Mouse (Mus musculus) heart, adult 2 months (tissue): ENCODE measurements around the gene Kcnb1. TPM values are rescaled to one million over a fixed set of nuclear protein-coding genes. Genes with fewer than 3 reads are reported as not detected.
A peak's percentile ranks its signal among the peaks of the same experiment; 100 is the strongest.

Source experiments
- DNase-seq, 2 experiments: peaks; one replicate each; pipeline ENCODE4 v3.0.0; 2021
- H3K27ac ChIP-seq: fragments of 200-600 bp; 2 replicates; pipeline ENCODE4 v1.8.1; 2022
- H3K27me3 ChIP-seq: fragments of 200-500 bp; 2 replicates; pipeline ENCODE4 v1.6.1; 2012; ENCODE audit warnings: mild to moderate bottlenecking, low read length, inconsistent platforms, mixed read lengths; ENCODE audit not compliant: control insufficient read depth, insufficient read depth
- H3K36me3 ChIP-seq: fragments of 200-500 bp; 2 replicates; pipeline ENCODE4 v1.6.1; 2012; ENCODE audit warnings: low read length, inconsistent platforms; ENCODE audit not compliant: control insufficient read depth, insufficient read depth
- H3K4me1 ChIP-seq: fragments of 200-500 bp; 2 replicates; pipeline ENCODE4 v1.6.1; 2011; ENCODE audit warnings: low read length; ENCODE audit not compliant: control insufficient read depth, insufficient read depth
- H3K4me3 ChIP-seq: fragments of 200-600 bp; 2 replicates; pipeline ENCODE4 v1.8.1; 2022
- H3K79me2 ChIP-seq: fragments of 200-500 bp; replicated peaks from 2 replicates; pipeline ENCODE4 v1.6.1; 2012; ENCODE audit warnings: mild to moderate bottlenecking, inconsistent platforms, low read length, moderate library complexity, mixed read lengths; ENCODE audit not compliant: control insufficient read depth, insufficient read depth
- H3K9ac ChIP-seq: fragments of 200-500 bp; 2 replicates; pipeline ENCODE4 v1.6.1; 2012; ENCODE audit warnings: low read depth, mild to moderate bottlenecking, control low read depth, inconsistent platforms, low read length, mixed read lengths
- CTCF ChIP-seq: fragments of 200-600 bp; IDR thresholded peaks from 2 replicates; pipeline ENCODE4 v1.8.1; 2022; ENCODE audit warnings: antibody characterized with exemption, mild to moderate bottlenecking, moderate library complexity
- EP300 ChIP-seq: fragments of 200-500 bp; IDR thresholded peaks from 2 replicates; pipeline ENCODE4 v1.6.1; 2011; ENCODE audit warnings: low read depth, low read length, control low read depth; ENCODE audit not compliant: insufficient read depth
- POLR2A ChIP-seq: fragments of 200-500 bp; IDR thresholded peaks from 2 replicates; pipeline ENCODE4 v1.6.1; 2011; ENCODE audit warnings: mild to moderate bottlenecking, low read depth, low read length, control low read depth; ENCODE audit not compliant: insufficient read depth
- WGBS: fragments of 180-500 bp; shearing (Covaris S2); methylation state at CpG from one replicate; pipeline ENCODE4 v1.1.7; 2018; 5-methylcytosine and 5-hydroxymethylcytosine counted together
- intact Hi-C: fragments of 180-260 bp; cut with DNase I; formaldehyde crosslinking; loops from one replicate; pipeline ENCODE4 v1.15.1; 2025
- long read RNA-seq: library from polyadenylated mRNA; stranded (forward); transcript quantifications from one replicate; pipeline ENCODE4 v2.0.0, GENCODE M21; 2021
- polyA plus RNA-seq: library from polyadenylated mRNA; depleted of rRNA; stranded (reverse); fragments of >200 nt; gene quantifications from 2 replicates; pipeline ENCODE4 v1.2.3, GENCODE M21; 2012; rRNA removed
- total RNA-seq, 2 experiments: library from RNA; stranded (reverse); gene quantifications; 2 replicates each; pipeline ENCODE4 v1.2.3; 2021

The Kcnb1 gene
- total RNA-seq (10 to 100 TPM; 32.8 to 38.8 TPM), polyA plus RNA-seq (17.2 and 19.2 TPM in 2 replicates)
- long read RNA-seq, full-length matches to known transcripts = 6 of 23 reads
- long read RNA-seq, partial matches to known transcripts = 1 of 23 reads
- long read RNA-seq, other reads (novel, unspliced or antisense) = 16 of 23 reads

- WGBS = 1% methylated on average over 41 of the region's 41 CpGs
- no peaks in the 10 kb centered on the region for H3K27me3 ChIP-seq
- peak within 1 kb of the TSS; percentile 64 for H3K4me3 ChIP-seq
- TF ChIP-seq EP300 (0 out of 2 replicates have a peak, but pooled peaks have one; percentile 6), POLR2A (no peak), CTCF (peak; percentile 80)
- intact Hi-C loops = loop anchor here (2.0 kb wide), 1 partner anchor 23 kb away; no protein-coding TSS in a partner anchor
- peaks cover 16% of the 10 kb centered on the region for H3K4me1 ChIP-seq
- peak; percentile 81 to 87 for DNase-seq
- peak within 1 kb of the TSS; percentile 81 for H3K27ac ChIP-seq
- peak within 1 kb of the TSS; percentile 69 for H3K9ac ChIP-seq
- H3K36me3 ChIP-seq = peaks cover 3% of the 10 kb centered on the region; the same call in 1 of the 2 replicates
- no peaks in the 10 kb centered on the region for H3K79me2 ChIP-seq
These were observed at the start of gene Kcnb1 for GRCm38 (mm10) chr2:167190076-167190399. TSS of gene Kcnb1 (minus strand) at chr2:167190155.

- Histone ChIP-seq H3K4me1 (peaks cover 2% of the 10 kb centered on the region; the same call in 1 of the 2 replicates), H3K4me3 (peak overlapping the region; percentile 33; the same call in 1 of the 2 replicates), H3K9ac (0 out of 2 replicates have a peak overlapping the region, but pooled peaks have one; percentile 9), H3K79me2 (no peaks in the 10 kb centered on the region), H3K27ac (peak overlapping the region; percentile 73), H3K36me3 (no peaks in the 10 kb centered on the region), H3K27me3 (no peaks in the 10 kb centered on the region; the same call in 1 of the 2 replicates)
- intact Hi-C loops = no loop called here
- 54% methylated on average over 12 of the region's 12 CpGs for WGBS
- TF ChIP-seq EP300 (no peak), POLR2A (no peak), CTCF (no peak)
- peak in 1 of 2 experiments; percentile 28 for DNase-seq
These were observed 49.3 kb upstream of the Kcnb1 start for GRCm38 (mm10) chr2:167239262-167239661.

- DNase-seq = no peak
- Histone ChIP-seq H3K27ac (peak overlapping the region; percentile 70), H3K9ac (no peak overlapping the region), H3K79me2 (no peaks in the 10 kb centered on the region), H3K36me3 (no peaks in the 10 kb centered on the region), H3K4me3 (no peak overlapping the region), H3K4me1 (peaks cover 5% of the 10 kb centered on the region; the same call in 1 of the 2 replicates), H3K27me3 (no peaks in the 10 kb centered on the region; the same call in 1 of the 2 replicates)
- WGBS = 76% methylated on average over 9 of the region's 9 CpGs
- TF ChIP-seq POLR2A (no peak), EP300 (no peak), CTCF (peak; percentile 39)
- intact Hi-C loops = no loop called here
These were observed 47.3 kb upstream of the Kcnb1 start for GRCm38 (mm10) chr2:167237224-167237623.

GRCm38 (mm10) chr2:167236174-167236573 lies 46.2 kb upstream of the Kcnb1 start:
- H3K27me3 ChIP-seq = no peaks in the 10 kb centered on the region; the same call in 1 of the 2 replicates
- no peak overlapping the region for H3K9ac ChIP-seq
- TF ChIP-seq EP300 (no peak), CTCF (no peak), POLR2A (no peak)
- 85% methylated on average over 4 of the region's 4 CpGs for WGBS
- peaks cover 11% of the 10 kb centered on the region for H3K4me1 ChIP-seq
- no peak overlapping the region for H3K4me3 ChIP-seq
- intact Hi-C loops = no loop called here
- H3K36me3 ChIP-seq = no peaks in the 10 kb centered on the region
- H3K27ac ChIP-seq = peak overlapping the region; percentile 70
- no peak for DNase-seq
- no peaks in the 10 kb centered on the region for H3K79me2 ChIP-seq

- no peak overlapping the region for H3K9ac ChIP-seq
- H3K36me3 ChIP-seq = no peaks in the 10 kb centered on the region
- intact Hi-C loops = no loop called here
- TF ChIP-seq CTCF (no peak), POLR2A (peak; percentile 44; the same call in 1 of the 2 replicates), EP300 (peak; percentile 44; the same call in 1 of the 2 replicates)
- peaks cover 11% of the 10 kb centered on the region for H3K4me1 ChIP-seq
- 34% methylated on average over 17 of the region's 17 CpGs for WGBS
- H3K4me3 ChIP-seq = no peak overlapping the region
- DNase-seq = peak; percentile 61 to 84
- no peaks in the 10 kb centered on the region for H3K79me2 ChIP-seq
- H3K27me3 ChIP-seq = no peaks in the 10 kb centered on the region; the same call in 1 of the 2 replicates
- H3K27ac ChIP-seq = peak overlapping the region; percentile 70
These were observed 45.5 kb upstream of the Kcnb1 start for GRCm38 (mm10) chr2:167235338-167236018.

GRCm38 (mm10) chr2:167233771-167234170 lies 43.8 kb upstream of the Kcnb1 start:
- no peak for TF ChIP-seq POLR2A
- no peak for TF ChIP-seq EP300
- no peak for TF ChIP-seq CTCF
- Histone ChIP-seq H3K27ac (peak overlapping the region; percentile 69), H3K4me1 (peaks cover 11% of the 10 kb centered on the region), H3K9ac (no peak overlapping the region), H3K27me3 (no peaks in the 10 kb centered on the region), H3K79me2 (no peaks in the 10 kb centered on the region), H3K36me3 (no peaks in the 10 kb centered on the region), H3K4me3 (no peak overlapping the region)
- DNase-seq = no peak
- intact Hi-C loops = no loop called here
- 80% methylated on average over 14 of the region's 14 CpGs for WGBS
